Mouse (Mus musculus) forebrain, embryonic 14.5 days (tissue): ENCODE results near the gene Abca12. TPM values are rescaled to one million over a fixed set of nuclear protein-coding genes. Genes with fewer than 3 reads are reported as not detected.

Experiments used
- ATAC-seq: fragments of 200-750 bp; cut with Nextera tagmentation; 2 replicates; pipeline ENCODE4 v1.8.0; 2017; ENCODE audit warnings: mild to moderate bottlenecking, moderate library complexity
- DNase-seq: peaks from one replicate; pipeline ENCODE4 v3.0.0-alpha.2; 2015; ENCODE audit warnings: low spot score
- H3K27ac ChIP-seq: fragments of 300-500 bp; sonication (generic); 2 replicates; pipeline ENCODE4 v1.5.1; 2014; ENCODE audit warnings: low read depth, mild to moderate bottlenecking, control low read depth, low read length, moderate library complexity
- H3K27me3 ChIP-seq: fragments of 300-500 bp; sonication (generic); replicated peaks from 2 replicates; pipeline ENCODE4 v1.6.1; 2014; ENCODE audit warnings: low read length, control low read depth, mixed read lengths; ENCODE audit not compliant: control insufficient read depth, insufficient read depth
- H3K36me3 ChIP-seq: fragments of 300-500 bp; sonication (generic); 2 replicates; pipeline ENCODE4 v1.6.1; 2014; ENCODE audit warnings: low read length, control low read depth; ENCODE audit not compliant: control insufficient read depth, insufficient read depth
- H3K4me1 ChIP-seq: fragments of 300-500 bp; sonication (generic); 2 replicates; pipeline ENCODE4 v1.6.1; 2014; ENCODE audit warnings: antibody characterized with exemption, low read length, control low read depth; ENCODE audit not compliant: control insufficient read depth, insufficient read depth
- H3K4me2 ChIP-seq: fragments of 300-500 bp; sonication (generic); 2 replicates; pipeline ENCODE4 v1.6.1; 2014; ENCODE audit warnings: mild to moderate bottlenecking, control low read depth, low read length
- H3K4me3 ChIP-seq: fragments of 300-500 bp; sonication (generic); 2 replicates; pipeline ENCODE4 v1.5.1; 2014; ENCODE audit warnings: low read depth, low read length, control low read depth
- H3K9ac ChIP-seq: fragments of 300-500 bp; sonication (generic); 2 replicates; pipeline ENCODE4 v1.6.1; 2014; ENCODE audit warnings: mild to moderate bottlenecking, low read length, control low read depth, moderate library complexity
- H3K9me3 ChIP-seq: fragments of 300-500 bp; sonication (generic); replicated peaks from 2 replicates; pipeline ENCODE4 v1.6.1; 2016; ENCODE audit warnings: low read length, control low read depth, mixed read lengths; ENCODE audit not compliant: control insufficient read depth
- WGBS: fragments of 180-500 bp; shearing (Covaris S2); extraction: QIAGEN DNeasy Blood & Tissue Kit; methylation state at CpG from one replicate; pipeline ENCODE4 v1.1.7; 2014; 5-methylcytosine and 5-hydroxymethylcytosine counted together
- polyA plus RNA-seq: library from polyadenylated mRNA; unstranded; fragments of >200 nt; fragmentation: Nextera tagmentation; extraction: Ambion mirVana; gene quantifications from 2 replicates; pipeline ENCODE4 v1.2.1, GENCODE M21; 2014

The Abca12 gene
- polyA plus RNA-seq, 1 experiment from 2014 or later: not detected

DNA sequence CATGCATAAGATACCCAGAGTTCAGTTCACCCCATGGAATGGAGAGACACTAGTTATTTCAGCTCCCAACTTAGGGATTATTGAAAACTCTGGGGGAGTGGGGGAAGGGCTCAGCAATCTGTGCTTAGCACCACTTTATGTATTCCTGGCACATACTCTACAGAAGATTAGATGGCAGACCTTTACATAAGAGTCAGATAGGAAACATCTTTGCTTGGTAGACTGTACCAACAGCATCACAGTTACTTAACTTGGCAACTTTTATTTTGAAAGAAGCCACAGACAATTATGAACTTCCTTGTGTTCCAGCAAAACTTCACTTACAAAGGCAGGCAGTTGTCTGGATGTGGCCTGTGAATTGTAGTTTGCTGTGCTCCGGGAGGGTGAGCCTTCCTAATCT, 46.9 kb downstream of the Abca12 start:
- H3K27me3 ChIP-seq: no peaks in the 10 kb centered on the region
- no peaks in the 10 kb centered on the region for H3K4me1 ChIP-seq
- no peaks in the 10 kb centered on the region for H3K36me3 ChIP-seq
- 69% methylated on average over 1 of the region's 1 CpGs for WGBS
- no peak for DNase-seq
- H3K4me2 ChIP-seq: no peak overlapping the region
- H3K9me3 ChIP-seq: no peaks in the 10 kb centered on the region
- H3K4me3 ChIP-seq: no peak overlapping the region
- no peak overlapping the region for H3K9ac ChIP-seq
- no peak for ATAC-seq
- no peak overlapping the region for H3K27ac ChIP-seq

GRCm38 (mm10) chr1:71342861-71343554, 71.7 kb downstream of the Abca12 start:
- peak; percentile 51 for DNase-seq
- H3K36me3 ChIP-seq: no peaks in the 10 kb centered on the region
- H3K4me3 ChIP-seq: no peak overlapping the region
- H3K27me3 ChIP-seq: no peaks in the 10 kb centered on the region
- H3K9ac ChIP-seq: no peak overlapping the region
- ATAC-seq: no peak
- H3K27ac ChIP-seq: no peak overlapping the region
- WGBS: 21% methylated on average over 3 of the region's 3 CpGs
- H3K4me1 ChIP-seq: peaks cover 8% of the 10 kb centered on the region
- H3K4me2 ChIP-seq: no peak overlapping the region
- no peaks in the 10 kb centered on the region for H3K9me3 ChIP-seq

DNA sequence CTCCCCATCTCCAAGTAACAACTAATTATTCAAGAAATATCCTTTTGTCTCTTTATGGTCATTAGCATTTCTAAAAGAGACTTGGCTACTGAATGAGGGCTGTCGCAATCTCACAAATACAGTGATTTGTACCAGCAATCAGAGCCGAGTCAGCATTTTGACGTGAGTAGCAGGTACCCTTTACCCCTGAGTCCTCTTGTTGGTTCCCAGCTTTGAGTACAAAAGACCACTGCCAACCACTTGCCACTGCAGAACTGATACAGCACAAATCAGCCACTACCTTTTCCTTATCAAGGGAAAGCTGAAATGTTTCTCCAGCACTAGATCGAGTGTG, 72.5 kb downstream of the Abca12 start:
- no peak overlapping the region for H3K4me2 ChIP-seq
- H3K4me1 ChIP-seq: peaks cover 8% of the 10 kb centered on the region
- no peak overlapping the region for H3K27ac ChIP-seq
- H3K4me3 ChIP-seq: no peak overlapping the region
- no peaks in the 10 kb centered on the region for H3K9me3 ChIP-seq
- ATAC-seq: peak; percentile 64
- no peaks in the 10 kb centered on the region for H3K27me3 ChIP-seq
- no peaks in the 10 kb centered on the region for H3K36me3 ChIP-seq
- H3K9ac ChIP-seq: no peak overlapping the region
- peak; percentile 66 for DNase-seq
- 11% methylated on average over 4 of the region's 4 CpGs for WGBS

DNA sequence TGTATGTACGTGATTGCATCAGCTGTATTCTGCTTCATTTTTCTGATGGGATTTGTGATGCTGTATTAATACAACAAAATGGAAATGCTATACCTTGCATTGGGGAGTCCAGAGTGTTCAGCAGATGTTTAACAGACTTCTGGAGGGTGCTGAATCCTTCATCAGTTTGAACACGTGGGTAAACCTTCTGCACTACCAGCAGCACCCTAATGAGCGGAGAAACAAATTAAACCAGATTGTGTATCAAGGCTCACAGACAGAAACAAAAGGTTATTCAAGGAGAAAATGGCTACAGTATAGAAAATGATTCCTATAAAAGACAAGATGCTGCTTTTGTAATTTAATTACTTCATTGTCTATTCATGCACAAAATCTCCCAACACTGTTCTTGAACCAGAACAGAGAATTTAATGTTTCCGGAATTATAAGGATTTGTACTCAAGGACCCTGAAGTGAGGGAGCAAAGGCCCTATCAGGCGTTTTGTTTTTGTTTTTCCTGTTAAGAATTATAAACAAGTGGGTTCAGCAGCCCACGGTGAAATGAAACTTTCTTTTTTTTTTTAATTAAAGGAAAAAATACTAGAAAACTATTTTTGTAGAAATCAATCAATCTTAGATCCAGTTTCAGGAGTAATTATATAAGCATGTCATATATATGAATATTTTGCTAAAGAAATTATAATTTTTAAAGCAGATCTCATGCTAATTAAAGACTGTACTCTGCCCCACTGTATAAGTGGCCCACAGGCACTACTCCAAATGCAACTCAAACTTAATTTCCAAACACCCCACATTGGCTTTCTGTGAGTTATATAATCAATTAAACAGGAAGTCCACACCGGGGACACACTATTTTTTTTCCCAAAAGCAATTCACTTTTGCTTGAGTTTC, 73.1 kb downstream of the Abca12 start:
- Histone ChIP-seq H3K36me3 (no peaks in the 10 kb centered on the region), H3K4me2 (no peak overlapping the region), H3K4me3 (no peak overlapping the region), H3K27ac (no peak overlapping the region), H3K9me3 (no peaks in the 10 kb centered on the region), H3K4me1 (peaks cover 8% of the 10 kb centered on the region), H3K9ac (no peak overlapping the region), H3K27me3 (no peaks in the 10 kb centered on the region)
- DNase-seq: peak; percentile 74
- peak; percentile 83 for ATAC-seq
- WGBS: 13% methylated on average over 7 of the region's 7 CpGs

GRCm38 (mm10) chr1:71338548-71339340, 76.0 kb downstream of the Abca12 start:
- 90% methylated on average over 4 of the region's 4 CpGs for WGBS
- Histone ChIP-seq H3K27ac (no peak overlapping the region), H3K27me3 (no peaks in the 10 kb centered on the region), H3K9me3 (no peaks in the 10 kb centered on the region), H3K36me3 (no peaks in the 10 kb centered on the region), H3K4me2 (no peak overlapping the region), H3K4me1 (peaks cover 8% of the 10 kb centered on the region), H3K9ac (no peak overlapping the region), H3K4me3 (no peak overlapping the region)
- no peak for ATAC-seq
- no peak for DNase-seq

DNA sequence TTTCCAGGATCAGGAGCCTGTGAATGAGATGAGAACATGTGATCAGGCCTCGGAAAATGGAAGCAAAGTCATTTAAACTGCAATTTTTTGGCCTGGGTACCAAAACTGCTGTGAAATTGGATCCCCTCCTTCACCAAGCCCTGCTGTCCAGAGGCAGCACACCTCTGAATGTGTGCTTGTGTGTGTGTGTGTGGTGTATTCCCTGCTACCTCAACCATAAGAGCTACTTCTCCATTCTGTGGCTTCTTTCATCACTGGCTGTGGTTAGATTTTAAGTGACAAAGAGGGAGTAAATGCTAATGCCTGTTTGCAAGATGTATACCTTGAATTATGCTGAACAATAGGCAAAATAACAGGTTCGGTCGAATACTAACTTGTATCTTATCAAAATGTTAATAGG, 84.4 kb downstream of the Abca12 start:
- Histone ChIP-seq H3K4me3 (no peak overlapping the region), H3K27me3 (no peaks in the 10 kb centered on the region), H3K9ac (no peak overlapping the region), H3K4me1 (no peaks in the 10 kb centered on the region), H3K36me3 (no peaks in the 10 kb centered on the region), H3K9me3 (no peaks in the 10 kb centered on the region), H3K4me2 (no peak overlapping the region), H3K27ac (no peak overlapping the region)
- 86% methylated on average over 3 of the region's 3 CpGs for WGBS
- no peak for ATAC-seq
- no peak for DNase-seq

GRCm38 (mm10) chr1:71312171-71312570, 102.5 kb downstream of the Abca12 start:
- H3K4me1 ChIP-seq: no peaks in the 10 kb centered on the region
- DNase-seq (no peak), ATAC-seq (no peak)
- WGBS: 90% methylated on average over 4 of the region's 4 CpGs
- H3K4me3 ChIP-seq: no peak overlapping the region
- no peak overlapping the region for H3K27ac ChIP-seq
- H3K27me3 ChIP-seq: no peaks in the 10 kb centered on the region
- H3K9ac ChIP-seq: no peak overlapping the region
- H3K9me3 ChIP-seq: no peaks in the 10 kb centered on the region
- H3K4me2 ChIP-seq: no peak overlapping the region
- H3K36me3 ChIP-seq: no peaks in the 10 kb centered on the region

- ATAC-seq (no peak), DNase-seq (no peak)
- H3K27me3 ChIP-seq: no peaks in the 10 kb centered on the region
- no peak overlapping the region for H3K4me2 ChIP-seq
- no peak overlapping the region for H3K4me3 ChIP-seq
- WGBS: 88% methylated on average over 6 of the region's 6 CpGs
- no peaks in the 10 kb centered on the region for H3K9me3 ChIP-seq
- H3K4me1 ChIP-seq: no peaks in the 10 kb centered on the region
- no peak overlapping the region for H3K27ac ChIP-seq
- no peaks in the 10 kb centered on the region for H3K36me3 ChIP-seq
- no peak overlapping the region for H3K9ac ChIP-seq
Measured at GRCm38 (mm10) chr1:71310614-71311013, 104.1 kb downstream of the Abca12 start.
